Mouse (Mus musculus): ENCODE results near the gene Sobp. TPM values are rescaled to one million over a fixed set of nuclear protein-coding genes. Genes with fewer than 3 reads are reported as not detected.

Sobp gene
- polyA plus RNA-seq, 1 experiment from 2014 or later: 2.4 TPM

DNA sequence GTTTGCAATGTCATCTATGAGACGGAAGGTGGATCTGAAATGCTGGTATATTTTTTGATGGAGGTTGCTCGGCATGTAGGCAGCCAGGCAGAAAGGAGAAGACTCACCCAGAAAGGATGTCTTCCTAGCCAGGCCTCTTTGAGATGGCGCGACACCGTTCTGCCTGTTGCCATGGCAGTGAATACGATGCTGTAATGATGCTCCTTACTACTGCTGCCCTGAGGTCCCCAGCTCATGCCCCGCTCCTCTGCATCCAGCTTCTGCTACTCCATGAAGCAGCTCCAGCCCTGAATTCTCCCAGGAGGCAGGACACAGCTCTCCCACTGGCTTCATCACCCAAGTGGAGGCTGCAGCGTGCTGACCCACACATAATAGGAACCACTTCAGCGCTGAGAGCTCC lies 183.3 kb downstream of the Sobp start:
- H3K4me3 ChIP-seq (ENCODE audit: control insufficient read depth in 1 of 2, insufficient read depth in 1 of 2, low read depth in 1 of 2, low read length in 2 of 2): no peak overlapping the region
- peaks cover 6 to 8% of the 10 kb centered on the region in 2 experiments for H3K4me1 ChIP-seq (ENCODE audit: control insufficient read depth in 2 of 2, insufficient read depth in 2 of 2, low read length in 2 of 2)
- H3K36me3 ChIP-seq (ENCODE audit: control insufficient read depth, insufficient read depth, low read length): no peaks in the 10 kb centered on the region
- no peak for ATAC-seq (ENCODE audit: insufficient number of reproducible peaks, insufficient read depth, low FRiP score, low read depth)
- H3K9me3 ChIP-seq (ENCODE audit: control insufficient read depth, low read length): no peaks in the 10 kb centered on the region
- WGBS: 71% methylated on average over 9 of the region's 9 CpGs
- no peak overlapping the region for H3K27ac ChIP-seq (replicated peaks in 1 of 2; ENCODE audit: control insufficient read depth in 1 of 2, insufficient read depth in 1 of 2, low read depth in 2 of 2, low read length in 2 of 2)
- H3K27me3 ChIP-seq (ENCODE audit: control insufficient read depth, insufficient read depth, low read length): 0 out of 2 replicates have a peak, but pooled peaks cover 3% of the 10 kb centered on the region
- no peak overlapping the region for H3K9ac ChIP-seq (ENCODE audit: low read length)
- no peak overlapping the region for H3K4me2 ChIP-seq (ENCODE audit: low read length)

- peaks cover 0 to 4% of the 10 kb centered on the region in 2 experiments; a peak in 1 of 4 replicates for H3K4me1 ChIP-seq (ENCODE audit: control insufficient read depth in 2 of 2, insufficient read depth in 2 of 2, low read length in 2 of 2)
- H3K4me3 ChIP-seq (ENCODE audit: control insufficient read depth in 1 of 2, insufficient read depth in 1 of 2, low read depth in 1 of 2, low read length in 2 of 2): no peak overlapping the region
- H3K27me3 ChIP-seq (ENCODE audit: control insufficient read depth, insufficient read depth, low read length): 0 out of 2 replicates have a peak, but pooled peaks cover 3% of the 10 kb centered on the region
- H3K9me3 ChIP-seq (ENCODE audit: control insufficient read depth, low read length): no peaks in the 10 kb centered on the region
- no peaks in the 10 kb centered on the region for H3K36me3 ChIP-seq (ENCODE audit: control insufficient read depth, insufficient read depth, low read length)
- H3K27ac ChIP-seq (replicated peaks in 1 of 2; ENCODE audit: control insufficient read depth in 1 of 2, insufficient read depth in 1 of 2, low read depth in 2 of 2, low read length in 2 of 2): no peak overlapping the region
- no peak for ATAC-seq (ENCODE audit: insufficient number of reproducible peaks, insufficient read depth, low FRiP score, low read depth)
- 26% methylated on average over 6 of the region's 6 CpGs for WGBS
- no peak overlapping the region for H3K9ac ChIP-seq (ENCODE audit: low read length)
- no peak overlapping the region for H3K4me2 ChIP-seq (ENCODE audit: low read length)
These were observed 184.4 kb downstream of the Sobp start for GRCm38 (mm10) chr10:42989910-42990309.

- no peaks in the 10 kb centered on the region for H3K36me3 ChIP-seq (ENCODE audit: control insufficient read depth, insufficient read depth, low read length)
- H3K27me3 ChIP-seq (ENCODE audit: control insufficient read depth, insufficient read depth, low read length): 0 out of 2 replicates have a peak, but pooled peaks cover 3% of the 10 kb centered on the region
- H3K9ac ChIP-seq (ENCODE audit: low read length): no peak overlapping the region
- H3K9me3 ChIP-seq (ENCODE audit: control insufficient read depth, low read length): no peaks in the 10 kb centered on the region
- H3K4me1 ChIP-seq (ENCODE audit: control insufficient read depth in 2 of 2, insufficient read depth in 2 of 2, low read length in 2 of 2): no peaks in the 10 kb centered on the region
- ATAC-seq (ENCODE audit: insufficient number of reproducible peaks, insufficient read depth, low FRiP score, low read depth): no peak
- H3K4me2 ChIP-seq (ENCODE audit: low read length): no peak overlapping the region
- no peak overlapping the region for H3K27ac ChIP-seq (replicated peaks in 1 of 2; ENCODE audit: control insufficient read depth in 1 of 2, insufficient read depth in 1 of 2, low read depth in 2 of 2, low read length in 2 of 2)
- WGBS: 57% methylated on average over 15 of the region's 15 CpGs
- H3K4me3 ChIP-seq (ENCODE audit: control insufficient read depth in 1 of 2, insufficient read depth in 1 of 2, low read depth in 1 of 2, low read length in 2 of 2): no peak overlapping the region
These were observed 185.7 kb downstream of the Sobp start for GRCm38 (mm10) chr10:42988627-42989026.

DNA sequence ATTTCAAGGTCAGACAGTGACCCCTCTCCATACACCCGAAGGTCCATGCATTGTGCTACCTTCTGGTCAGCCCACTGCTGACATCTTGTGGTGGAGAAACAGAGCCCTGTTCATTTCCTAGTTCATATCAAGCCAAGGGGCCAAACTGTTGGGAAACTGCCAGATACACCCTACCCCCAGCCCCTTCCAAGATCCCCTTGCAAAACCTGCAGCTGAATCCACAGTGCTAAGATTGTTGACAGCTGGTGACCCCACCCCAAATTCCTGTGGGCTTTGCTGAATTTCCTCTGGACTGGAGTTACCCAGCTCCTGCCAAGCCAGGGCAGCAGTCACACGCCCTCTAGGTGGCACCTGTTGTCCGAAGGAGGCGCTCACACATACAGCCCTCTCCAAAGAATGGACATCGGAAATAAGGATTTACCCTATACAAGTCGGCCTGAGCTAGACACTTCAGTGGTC lies 186.7 kb downstream of the Sobp start:
- 16% methylated on average over 6 of the region's 6 CpGs for WGBS
- Histone ChIP-seq H3K27ac (replicated peaks in 1 of 2; ENCODE audit: control insufficient read depth in 1 of 2, insufficient read depth in 1 of 2, low read depth in 2 of 2, low read length in 2 of 2) (no peak overlapping the region), H3K27me3 (ENCODE audit: control insufficient read depth, insufficient read depth, low read length) (0 out of 2 replicates have a peak, but pooled peaks cover 3% of the 10 kb centered on the region), H3K9me3 (ENCODE audit: control insufficient read depth, low read length) (no peaks in the 10 kb centered on the region), H3K4me2 (ENCODE audit: low read length) (no peak overlapping the region), H3K9ac (ENCODE audit: low read length) (no peak overlapping the region), H3K36me3 (ENCODE audit: control insufficient read depth, insufficient read depth, low read length) (no peaks in the 10 kb centered on the region), H3K4me1 (ENCODE audit: control insufficient read depth in 2 of 2, insufficient read depth in 2 of 2, low read length in 2 of 2) (no peaks in the 10 kb centered on the region), H3K4me3 (ENCODE audit: control insufficient read depth in 1 of 2, insufficient read depth in 1 of 2, low read depth in 1 of 2, low read length in 2 of 2) (no peak overlapping the region)
- ATAC-seq (ENCODE audit: insufficient number of reproducible peaks, insufficient read depth, low FRiP score, low read depth): peak; percentile 67; the same call in 1 of the 2 replicates

GRCm38 (mm10) chr10:42984886-42985285 lies 189.4 kb downstream of the Sobp start:
- no peak overlapping the region for H3K27ac ChIP-seq (replicated peaks in 1 of 2; ENCODE audit: control insufficient read depth in 1 of 2, insufficient read depth in 1 of 2, low read depth in 2 of 2, low read length in 2 of 2)

DNA sequence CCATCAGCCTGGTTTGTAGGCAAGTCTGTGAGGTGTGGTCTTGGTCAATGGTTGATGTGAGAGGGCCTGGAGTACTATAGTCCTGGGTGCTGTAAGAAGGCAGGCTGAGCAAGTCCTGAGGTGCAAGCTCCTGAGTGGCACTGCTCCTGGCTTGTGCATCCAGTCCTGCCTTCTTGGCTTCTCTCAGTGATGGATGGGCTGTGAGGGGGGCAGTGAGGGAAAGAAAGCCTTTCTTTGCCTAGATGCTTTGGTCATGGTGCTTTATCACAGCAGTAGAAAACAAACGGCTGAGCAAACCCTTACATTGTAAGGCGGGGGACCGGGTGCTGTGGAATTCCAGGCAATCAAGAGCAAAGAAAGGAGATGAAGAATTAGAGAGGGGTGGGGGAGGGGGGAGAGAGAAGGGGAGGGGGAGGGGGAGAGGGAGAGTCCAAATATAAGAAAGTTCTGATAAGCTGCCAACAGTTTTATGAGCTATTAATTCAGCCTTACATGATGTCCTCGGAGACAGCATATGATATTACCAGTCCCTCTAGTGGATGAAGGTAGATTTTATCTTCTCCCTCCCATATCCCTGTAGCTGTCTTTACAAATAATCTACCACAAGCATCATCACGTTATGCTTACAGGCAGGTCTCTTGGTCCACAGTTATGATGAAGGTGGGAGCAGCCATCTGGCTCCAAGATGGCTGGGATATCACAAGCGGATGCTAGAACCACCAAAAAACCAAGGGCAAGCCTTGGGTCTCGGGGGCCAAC lies 193.2 kb downstream of the Sobp start:
- H3K27me3 ChIP-seq (ENCODE audit: control insufficient read depth, insufficient read depth, low read length): 0 out of 2 replicates have a peak, but pooled peaks cover 4% of the 10 kb centered on the region
- no peaks in the 10 kb centered on the region for H3K36me3 ChIP-seq (ENCODE audit: control insufficient read depth, insufficient read depth, low read length)
- WGBS: 66% methylated on average over 7 of the region's 7 CpGs
- no peak overlapping the region for H3K4me2 ChIP-seq (ENCODE audit: low read length)
- ATAC-seq (ENCODE audit: insufficient number of reproducible peaks, insufficient read depth, low FRiP score, low read depth): no peak
- no peaks in the 10 kb centered on the region for H3K4me1 ChIP-seq (ENCODE audit: control insufficient read depth in 2 of 2, insufficient read depth in 2 of 2, low read length in 2 of 2)
- no peak overlapping the region for H3K27ac ChIP-seq (replicated peaks in 1 of 2; ENCODE audit: control insufficient read depth in 1 of 2, insufficient read depth in 1 of 2, low read depth in 2 of 2, low read length in 2 of 2)
- H3K4me3 ChIP-seq (ENCODE audit: control insufficient read depth in 1 of 2, insufficient read depth in 1 of 2, low read depth in 1 of 2, low read length in 2 of 2): no peak overlapping the region
- H3K9me3 ChIP-seq (ENCODE audit: control insufficient read depth, low read length): no peaks in the 10 kb centered on the region
- H3K9ac ChIP-seq (ENCODE audit: low read length): no peak overlapping the region

More at GRCm38 (mm10) chr10:42984886-42985285, 189.4 kb downstream of the Sobp start:
- 0 out of 2 replicates have a peak, but pooled peaks cover 4% of the 10 kb centered on the region for H3K27me3 ChIP-seq (ENCODE audit: control insufficient read depth, insufficient read depth, low read length)
- H3K4me3 ChIP-seq (ENCODE audit: control insufficient read depth in 1 of 2, insufficient read depth in 1 of 2, low read depth in 1 of 2, low read length in 2 of 2): no peak overlapping the region
- no peaks in the 10 kb centered on the region for H3K4me1 ChIP-seq (ENCODE audit: control insufficient read depth in 2 of 2, insufficient read depth in 2 of 2, low read length in 2 of 2)
- no peaks in the 10 kb centered on the region for H3K36me3 ChIP-seq (ENCODE audit: control insufficient read depth, insufficient read depth, low read length)
- no peak for ATAC-seq (ENCODE audit: insufficient number of reproducible peaks, insufficient read depth, low FRiP score, low read depth)
- 59% methylated on average over 4 of the region's 4 CpGs for WGBS
- no peaks in the 10 kb centered on the region for H3K9me3 ChIP-seq (ENCODE audit: control insufficient read depth, low read length)
- H3K9ac ChIP-seq (ENCODE audit: low read length): no peak overlapping the region
- H3K4me2 ChIP-seq (ENCODE audit: low read length): no peak overlapping the region

- no peak overlapping the region for H3K9ac ChIP-seq (ENCODE audit: low read length)
- H3K4me1 ChIP-seq (ENCODE audit: control insufficient read depth in 2 of 2, insufficient read depth in 2 of 2, low read length in 2 of 2): no peaks in the 10 kb centered on the region
- H3K27me3 ChIP-seq (ENCODE audit: control insufficient read depth, insufficient read depth, low read length): 0 out of 2 replicates have a peak, but pooled peaks cover 4% of the 10 kb centered on the region
- H3K4me3 ChIP-seq (ENCODE audit: control insufficient read depth in 1 of 2, insufficient read depth in 1 of 2, low read depth in 1 of 2, low read length in 2 of 2): no peak overlapping the region
- H3K36me3 ChIP-seq (ENCODE audit: control insufficient read depth, insufficient read depth, low read length): no peaks in the 10 kb centered on the region
- no peak for ATAC-seq (ENCODE audit: insufficient number of reproducible peaks, insufficient read depth, low FRiP score, low read depth)
- WGBS: 70% methylated on average over 3 of the region's 3 CpGs
- H3K4me2 ChIP-seq (ENCODE audit: low read length): no peak overlapping the region
- H3K27ac ChIP-seq (replicated peaks in 1 of 2; ENCODE audit: control insufficient read depth in 1 of 2, insufficient read depth in 1 of 2, low read depth in 2 of 2, low read length in 2 of 2): no peak overlapping the region
- no peaks in the 10 kb centered on the region for H3K9me3 ChIP-seq (ENCODE audit: control insufficient read depth, low read length)
These were observed 196.0 kb downstream of the Sobp start for GRCm38 (mm10) chr10:42978346-42978745.
